Mouse (Mus musculus) ES-E14 (cell line): ENCODE measurements around the gene Icosl. TPM values are rescaled to one million over a fixed set of nuclear protein-coding genes. Genes with fewer than 3 reads are reported as not detected.

Experiments
- DNase-seq: peaks from one replicate; pipeline ENCODE4 v3.0.0-alpha.2; 2013; ENCODE audit warnings: low read depth, low spot score
- H3K27ac ChIP-seq: 2 replicates; pipeline ENCODE4 v1.5.1; 2012; ENCODE audit warnings: low read depth, mild to moderate bottlenecking, low read length, moderate library complexity, mixed read lengths; ENCODE audit not compliant: poor library complexity, insufficient read depth, severe bottlenecking
- H3K36me3 ChIP-seq: 2 replicates; pipeline ENCODE4 v1.6.1; 2012; ENCODE audit warnings: mild to moderate bottlenecking, low read length, moderate library complexity, mixed read lengths; ENCODE audit not compliant: control insufficient read depth, poor library complexity, insufficient read depth, severe bottlenecking
- H3K4me1 ChIP-seq, 2 experiments: fragments of 150-350 bp in 1 of 2; sonication (generic) in 1 of 2; 2 replicates each; pipeline ENCODE4 v1.6.1; 2012; ENCODE audit warnings: low read length in 2 of 2, mild to moderate bottlenecking in 1 of 2, mixed read lengths in 1 of 2; ENCODE audit not compliant: control insufficient read depth in 2 of 2, insufficient read depth in 2 of 2, poor library complexity in 1 of 2
- H3K4me3 ChIP-seq, 2 experiments: fragments of 150-350 bp in 1 of 2; sonication (generic) in 1 of 2; 2 replicates each; pipeline ENCODE4 v1.5.1; 2012; ENCODE audit warnings: low read length in 2 of 2, low read depth in 1 of 2, mild to moderate bottlenecking in 1 of 2, mixed read lengths in 1 of 2; ENCODE audit not compliant: insufficient read depth in 1 of 2, poor library complexity in 1 of 2, severe bottlenecking in 1 of 2
- H3K9ac ChIP-seq: 2 replicates; pipeline ENCODE4 v1.6.1; 2012; ENCODE audit warnings: low read depth, mild to moderate bottlenecking, low read length, mixed read lengths; ENCODE audit not compliant: poor library complexity, insufficient read depth, severe bottlenecking
- H3K9me3 ChIP-seq: fragments of 150-350 bp; sonication (generic); 2 replicates; pipeline ENCODE4 v1.6.1; 2012; ENCODE audit warnings: low read depth, mild to moderate bottlenecking, low read length; ENCODE audit not compliant: control insufficient read depth, insufficient read depth
- CHD2 ChIP-seq: IDR thresholded peaks from 2 replicates; pipeline ENCODE4 v1.6.1; 2014; ENCODE audit warnings: mild to moderate bottlenecking, low read depth, low read length, inconsistent platforms
- HCFC1 ChIP-seq: IDR thresholded peaks from 2 replicates; pipeline ENCODE4 v1.6.1; 2012; ENCODE audit warnings: low read length, inconsistent platforms, borderline replicate concordance; ENCODE audit not compliant: insufficient read depth
- MAFK ChIP-seq: IDR thresholded peaks from 2 replicates; pipeline ENCODE4 v1.6.1; 2014; ENCODE audit warnings: mild to moderate bottlenecking, low read depth, low read length, inconsistent platforms; ENCODE audit not compliant: insufficient read depth
- ZC3H11A ChIP-seq: IDR thresholded peaks from 2 replicates; pipeline ENCODE4 v1.6.1; 2012; ENCODE audit warnings: low read depth, mild to moderate bottlenecking, inconsistent platforms, low read length, borderline replicate concordance
- ZNF384 ChIP-seq: IDR thresholded peaks from 2 replicates; pipeline ENCODE4 v1.6.1; 2012; ENCODE audit warnings: low read depth, low read length, inconsistent platforms
- in situ Hi-C, 2 experiments: fragments of 600-800 bp; cut with MboI; formaldehyde crosslinking; loops; one replicate each; pipeline ENCODE4 v1.15.1; 2025; ENCODE audit warnings: low sequenced_read_pairs in 2 of 2, inconsistent platforms in 1 of 2; ENCODE audit not compliant: unreplicated experiment in 2 of 2
- total RNA-seq: library from RNA; depleted of rRNA; stranded (reverse); fragments of 300-350 nt; gene quantifications from 2 replicates; pipeline ENCODE4 v1.2.3, GENCODE M21; 2012

Icosl gene
- total RNA-seq, 1 experiment = 30.5 TPM

DNA sequence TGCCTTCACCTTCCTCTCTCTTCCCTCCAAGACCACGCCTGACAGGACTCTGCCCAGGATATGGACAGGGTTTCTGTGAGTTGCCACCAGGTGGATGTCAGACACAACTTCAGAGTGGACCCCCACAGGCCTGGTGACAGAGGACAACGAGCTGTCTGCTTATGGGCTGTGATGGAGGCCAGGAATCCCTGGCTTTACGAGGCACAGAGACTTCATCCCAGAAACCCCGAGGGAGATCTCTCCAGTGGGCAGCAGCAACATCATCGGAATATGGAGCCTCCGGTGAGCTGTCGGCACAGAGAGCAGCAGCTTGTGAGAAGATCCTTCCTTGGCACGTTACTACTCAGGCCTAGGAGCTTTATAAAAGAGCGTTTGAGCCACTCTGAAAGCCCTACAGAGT, 8.8 kb downstream of the Icosl start:
- no peak for DNase-seq
- in situ Hi-C loops = no loop called here
- TF ChIP-seq ZC3H11A (no peak), HCFC1 (no peak), MAFK (no peak), CHD2 (no peak), ZNF384 (no peak)
- Histone ChIP-seq H3K4me1 (peaks cover 2 to 5% of the 10 kb centered on the region in 2 experiments; a peak in 1 of 4 replicates), H3K9ac (no peak overlapping the region), H3K27ac (no peak overlapping the region), H3K9me3 (no peaks in the 10 kb centered on the region), H3K4me3 (no peak overlapping the region), H3K36me3 (peaks cover 62% of the 10 kb centered on the region)

DNA sequence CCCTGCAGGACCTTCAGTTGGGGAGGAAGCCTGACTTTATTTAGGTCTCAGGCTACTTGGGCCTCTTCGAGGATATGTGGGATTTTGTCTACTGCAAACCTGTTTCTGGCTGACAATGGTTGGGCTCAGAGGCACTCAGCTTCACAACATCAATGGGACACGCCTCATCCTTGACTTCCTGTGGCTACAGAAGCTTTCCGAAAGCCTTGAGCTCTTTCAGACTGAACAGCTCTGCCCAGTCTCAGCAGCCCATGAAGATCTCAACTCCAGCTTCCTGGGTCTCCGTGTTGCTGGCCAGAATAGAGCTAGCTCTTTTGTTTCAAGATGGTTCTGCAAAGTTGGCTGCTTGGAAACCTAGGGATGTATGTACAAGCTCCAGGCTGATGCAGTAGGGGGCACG, 9.2 kb downstream of the Icosl start:
- Histone ChIP-seq H3K9me3 (no peaks in the 10 kb centered on the region), H3K27ac (no peak overlapping the region), H3K4me3 (no peak overlapping the region), H3K36me3 (peaks cover 59% of the 10 kb centered on the region), H3K9ac (no peak overlapping the region), H3K4me1 (peaks cover 2 to 5% of the 10 kb centered on the region in 2 experiments; a peak in 1 of 4 replicates)
- in situ Hi-C loops = no loop called here
- TF ChIP-seq CHD2 (no peak), ZNF384 (no peak), MAFK (no peak), ZC3H11A (no peak), HCFC1 (no peak)
- DNase-seq = no peak

DNA sequence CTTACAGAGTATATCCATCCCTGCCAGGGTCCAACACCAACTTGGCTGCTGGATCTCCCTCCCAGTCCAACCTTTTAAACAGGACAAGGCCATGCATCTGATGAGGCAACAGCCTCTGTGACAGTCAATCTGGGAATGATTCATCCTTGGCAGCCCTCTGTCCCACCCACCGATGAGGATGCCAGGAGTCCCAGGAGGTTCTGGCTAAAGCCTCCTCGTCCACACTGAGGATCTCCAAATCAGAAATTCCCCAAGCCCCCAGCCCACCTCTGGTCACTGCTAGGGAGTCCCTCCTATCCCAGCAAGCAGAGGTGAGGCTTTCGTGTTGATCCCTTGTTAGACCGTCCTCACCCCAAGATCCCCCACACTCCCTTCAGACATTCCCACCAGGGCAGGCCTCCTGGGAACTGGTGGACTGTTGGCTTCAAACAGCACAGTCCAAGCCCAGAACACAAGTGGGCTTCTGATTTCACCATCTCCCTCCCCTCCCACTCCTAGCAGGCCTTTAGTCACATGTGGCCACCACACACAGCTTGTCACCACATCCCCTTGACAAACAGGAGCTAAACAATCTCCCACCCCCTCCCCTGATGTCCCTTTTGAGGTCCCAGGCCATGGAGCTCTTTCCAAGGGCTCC, 11.0 kb downstream of the Icosl start:
- peaks cover 42% of the 10 kb centered on the region for H3K36me3 ChIP-seq
- H3K4me3 ChIP-seq = no peak overlapping the region
- in situ Hi-C loops = no loop called here
- H3K4me1 ChIP-seq = peaks cover 2 to 7% of the 10 kb centered on the region in 2 experiments; a peak in 2 of 4 replicates
- H3K9ac ChIP-seq = no peak overlapping the region
- DNase-seq = no peak
- no peaks in the 10 kb centered on the region for H3K9me3 ChIP-seq
- no peak overlapping the region for H3K27ac ChIP-seq
- TF ChIP-seq MAFK (no peak), HCFC1 (no peak), ZC3H11A (no peak), ZNF384 (no peak), CHD2 (no peak)

DNA sequence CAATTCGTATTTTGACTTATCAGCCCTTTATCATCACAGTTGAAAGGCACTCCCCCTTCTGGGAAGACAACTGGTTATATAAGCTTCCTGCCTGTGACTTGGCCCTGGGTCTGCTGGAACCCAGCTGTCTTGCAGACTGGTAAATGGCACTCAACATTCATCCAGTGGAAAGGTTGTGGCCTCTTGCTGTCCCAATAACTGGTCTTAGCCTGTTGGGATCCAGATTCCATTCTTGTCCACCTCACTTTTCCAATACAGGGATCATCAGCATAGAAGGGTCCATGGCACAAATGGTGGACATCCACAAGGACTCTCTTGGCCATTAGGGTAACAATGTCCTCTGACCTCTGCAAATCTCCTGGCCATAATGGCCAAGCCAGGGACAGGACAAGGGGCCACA, 15.0 kb downstream of the Icosl start:
- TF ChIP-seq HCFC1 (no peak), ZC3H11A (no peak), ZNF384 (no peak), CHD2 (no peak), MAFK (no peak)
- DNase-seq = no peak
- Histone ChIP-seq H3K27ac (no peak overlapping the region), H3K9me3 (no peaks in the 10 kb centered on the region), H3K4me1 (peaks cover 2 to 5% of the 10 kb centered on the region in 2 experiments; a peak in 2 of 4 replicates), H3K36me3 (peaks cover 13% of the 10 kb centered on the region), H3K4me3 (no peak overlapping the region), H3K9ac (no peak overlapping the region)
- in situ Hi-C loops = no loop called here

DNA sequence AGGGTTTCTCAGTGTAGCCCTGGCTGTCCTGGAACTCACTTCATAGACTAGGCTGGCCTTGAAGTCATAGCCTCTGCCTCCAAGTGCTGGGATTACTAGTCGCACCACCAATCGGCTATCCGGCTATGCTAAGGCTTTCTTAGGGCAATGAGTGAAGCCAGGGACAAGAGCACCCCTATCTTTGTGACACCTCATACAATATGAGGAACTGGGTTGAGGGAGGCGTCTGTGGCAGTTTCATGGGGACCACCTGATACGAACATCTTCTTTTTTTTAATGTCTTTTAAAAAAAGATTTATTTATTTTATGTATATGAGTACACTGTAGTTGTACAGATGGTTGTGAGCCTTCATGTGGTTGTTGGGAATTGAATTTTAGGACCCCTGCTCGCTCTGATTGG, 16.6 kb downstream of the Icosl start:
- Histone ChIP-seq H3K4me3 (no peak overlapping the region), H3K36me3 (no peaks in the 10 kb centered on the region), H3K4me1 (peaks cover 2 to 9% of the 10 kb centered on the region in 2 experiments; a peak in 2 of 4 replicates), H3K9me3 (no peaks in the 10 kb centered on the region), H3K9ac (no peak overlapping the region), H3K27ac (no peak overlapping the region)
- TF ChIP-seq CHD2 = no peak
- TF ChIP-seq ZNF384 = no peak
- no peak for TF ChIP-seq HCFC1
- TF ChIP-seq ZC3H11A = no peak
- no peak for TF ChIP-seq MAFK
- no peak for DNase-seq
- in situ Hi-C loops = no loop called here
